Mouse (Mus musculus) ES-Bruce4 (cell line): ENCODE results near the gene Rxfp4.
A peak's percentile ranks its signal among the peaks of the same experiment; 100 is the strongest.

ENCODE experiments used
- CTCF ChIP-seq: IDR thresholded peaks from one replicate; pipeline ENCODE4 v1.8.1; 2011; ENCODE audit warnings: low read depth, low read length
- EP300 ChIP-seq: IDR thresholded peaks from 2 replicates; pipeline ENCODE4 v1.6.1; 2011; ENCODE audit warnings: low read depth, low read length; ENCODE audit not compliant: insufficient read depth
- POLR2A ChIP-seq: IDR thresholded peaks from one replicate; pipeline ENCODE4 v1.8.1; 2011; ENCODE audit warnings: low read length; ENCODE audit not compliant: insufficient read depth

GRCm38 (mm10) chr3:88603714-88604161 is 49.2 kb downstream of the Rxfp4 start:
- TF ChIP-seq POLR2A = no peak
- TF ChIP-seq CTCF = peak; percentile 71
- no peak for TF ChIP-seq EP300
